8 mouse cellular contexts compared by ENCODE assay signal in the genomic region with DNA sequence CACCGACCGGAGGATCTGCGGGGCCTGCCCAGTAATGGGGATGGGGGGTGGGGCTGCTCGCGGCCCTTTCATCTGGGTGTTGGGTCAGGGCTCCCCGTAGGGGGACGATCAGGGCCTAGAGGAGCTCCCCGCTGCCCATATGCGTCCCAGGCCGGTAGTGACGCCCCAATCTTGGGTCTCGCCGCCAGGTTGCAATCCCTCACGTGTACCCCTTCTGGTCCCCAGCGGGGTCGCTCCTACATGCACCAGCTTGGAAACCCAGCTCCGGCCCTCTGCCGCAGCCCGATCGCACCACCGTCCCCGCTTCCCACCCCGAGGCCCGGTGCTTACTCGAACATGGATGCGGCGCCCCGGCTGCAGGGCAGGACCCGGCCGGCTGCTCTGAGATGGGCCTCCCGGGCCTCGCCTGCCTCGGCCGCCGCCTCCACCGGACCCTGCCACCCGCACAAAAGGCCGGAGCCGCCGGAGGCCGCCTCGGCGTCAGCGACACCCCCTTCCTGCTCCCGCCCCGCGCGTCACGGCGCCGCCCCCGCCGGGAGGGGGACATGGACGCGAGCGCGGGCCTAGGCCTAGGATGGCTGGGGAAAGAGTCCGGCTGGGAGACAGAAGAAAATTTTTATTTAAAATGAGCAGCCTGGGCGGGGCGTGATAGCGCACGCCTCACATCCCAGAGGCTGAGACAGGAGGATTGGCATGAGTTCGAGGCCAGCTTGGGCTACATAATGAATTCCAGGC. TPM values are rescaled to one million over a fixed set of nuclear protein-coding genes. Genes with fewer than 3 reads are reported as not detected.
DNase-seq lines count a peak whose midpoint lies in the region; ATAC-seq and TF ChIP-seq lines count a peak whose summit lies in the region.

No protein-coding gene starts in this region.

- peak overlapping the region; percentile 96 for H3K9ac ChIP-seq in embryonic facial prominence, embryonic 15.5 days
- H3K9ac ChIP-seq in heart, embryonic 11.5 days (ENCODE audit: low read depth, low read length) = peak overlapping the region; percentile 97
- peak overlapping the region; percentile 95 for H3K9ac ChIP-seq in kidney, embryonic 15.5 days
- H3K9ac ChIP-seq in liver, adult 2 months (ENCODE audit: low read depth, low read length) = peak overlapping the region; percentile 95

- H3K27me3 ChIP-seq in embryonic facial prominence, embryonic 15.5 days = no peaks in the 10 kb centered on the region
- no peaks in the 10 kb centered on the region for H3K27me3 ChIP-seq in heart, embryonic 11.5 days (ENCODE audit: control insufficient read depth, insufficient read depth, low read length)
- no peaks in the 10 kb centered on the region for H3K27me3 ChIP-seq in kidney, embryonic 15.5 days
- H3K27me3 ChIP-seq in liver, adult 2 months (ENCODE audit: control insufficient read depth, insufficient read depth, low read length) = no peaks in the 10 kb centered on the region

- H3K4me1 ChIP-seq in embryonic facial prominence, embryonic 15.5 days = peaks cover 40% of the 10 kb centered on the region
- H3K4me1 ChIP-seq in heart, embryonic 11.5 days (ENCODE audit: control insufficient read depth, insufficient read depth, low read length) = peaks cover 45% of the 10 kb centered on the region
- peaks cover 53% of the 10 kb centered on the region for H3K4me1 ChIP-seq in kidney, embryonic 15.5 days
- H3K4me1 ChIP-seq in liver, adult 2 months (ENCODE audit: control insufficient read depth, insufficient read depth, low read length) = peaks cover 14% of the 10 kb centered on the region

- TF ChIP-seq POLR2A in liver, adult 2 months (IDR thresholded peaks at IDR 0.05; ENCODE audit: extremely low read depth, insufficient read depth, low read length) = peak; percentile 54; the same call in 1 of the 2 replicates

- no peaks in the 10 kb centered on the region for H3K36me3 ChIP-seq in embryonic facial prominence, embryonic 15.5 days
- H3K36me3 ChIP-seq in heart, embryonic 11.5 days (ENCODE audit: control insufficient read depth, insufficient read depth, low read length) = 0 out of 2 replicates have a peak, but pooled peaks cover 3% of the 10 kb centered on the region
- H3K36me3 ChIP-seq in kidney, embryonic 15.5 days = no peaks in the 10 kb centered on the region; the same call in 1 of the 2 replicates
- no peaks in the 10 kb centered on the region for H3K36me3 ChIP-seq in liver, adult 2 months (ENCODE audit: control insufficient read depth, insufficient read depth, low read length)

- under 1% methylated on average over 63 of the region's 63 CpGs for WGBS in embryonic facial prominence, embryonic 15.5 days
- under 1% methylated on average over 53 of the region's 63 CpGs for WGBS in heart, embryonic 11.5 days (ENCODE audit: insufficient replicate concordance)
- WGBS in kidney, embryonic 15.5 days = under 1% methylated on average over 62 of the region's 63 CpGs
- 1% methylated on average over 63 of the region's 63 CpGs for WGBS in liver, adult 2 months

- no peak for TF ChIP-seq CTCF in liver, adult 2 months (IDR thresholded peaks at IDR 0.05; ENCODE audit: low read depth, low read length)

- peaks cover 16% of the 10 kb centered on the region; the same call in 1 of the 2 replicates for H3K79me2 ChIP-seq in liver, adult 2 months (ENCODE audit: control insufficient read depth, insufficient read depth, low read length)

- peak overlapping the region; percentile 96 for H3K27ac ChIP-seq in embryonic facial prominence, embryonic 15.5 days (replicated peaks)
- H3K27ac ChIP-seq in heart, embryonic 11.5 days (ENCODE audit: low read depth, low read length) = peak overlapping the region; percentile 94
- peak overlapping the region; percentile 94 for H3K27ac ChIP-seq in kidney, embryonic 15.5 days
- peak overlapping the region; percentile 81 for H3K27ac ChIP-seq in liver, adult 2 months (replicated peaks; ENCODE audit: insufficient read depth, low read depth, low read length)

- DNase-seq in A20 (ENCODE audit: low read depth, low spot score) = peak; percentile 88
- DNase-seq in adrenal gland, postnatal 4 days (ENCODE audit: low spot score in 2 of 2) = peak; percentile 81 to 83
- peak; percentile 64 for DNase-seq in liver, adult 2 months (ENCODE audit: extremely low read depth, low read depth, low spot score)
- peak; percentile 87 to 88 for DNase-seq in spleen, postnatal 36 days (ENCODE audit: low spot score in 2 of 2)

- ATAC-seq in embryonic facial prominence, embryonic 15.5 days (ENCODE audit: insufficient number of reproducible peaks, low FRiP score, low TSS enrichment, low read depth) = peak; percentile 87
- peak; percentile 86 for ATAC-seq in heart, embryonic 11.5 days (replicated peaks; ENCODE audit: insufficient number of reproducible peaks, low FRiP score, low TSS enrichment)
- ATAC-seq in kidney, embryonic 15.5 days (replicated peaks; ENCODE audit: low FRiP score) = peak; percentile 87
- ATAC-seq in monocyte, adult 5-6 weeks (replicated peaks; ENCODE audit: insufficient number of reproducible peaks, low FRiP score, low TSS enrichment, poor library complexity, severe bottlenecking) = peak; percentile 27; the same call in 1 of the 2 replicates

- H3K4me2 ChIP-seq in embryonic facial prominence, embryonic 15.5 days (replicated peaks) = peak overlapping the region; percentile 66
- peak overlapping the region; percentile 78 for H3K4me2 ChIP-seq in heart, embryonic 11.5 days
- H3K4me2 ChIP-seq in kidney, embryonic 15.5 days = peak overlapping the region; percentile 61

- peak overlapping the region; percentile 87 for H3K4me3 ChIP-seq in embryonic facial prominence, embryonic 15.5 days (replicated peaks)
- peak overlapping the region; percentile 93 for H3K4me3 ChIP-seq in heart, embryonic 11.5 days (ENCODE audit: low read depth, low read length)
- H3K4me3 ChIP-seq in kidney, embryonic 15.5 days (replicated peaks) = peak overlapping the region; percentile 93
- peak overlapping the region; percentile 84 for H3K4me3 ChIP-seq in liver, adult 2 months (ENCODE audit: insufficient read depth, low read depth, low read length)

- H3K9me3 ChIP-seq in embryonic facial prominence, embryonic 15.5 days (replicated peaks) = no peaks in the 10 kb centered on the region
- no peaks in the 10 kb centered on the region for H3K9me3 ChIP-seq in heart, embryonic 11.5 days (replicated peaks; ENCODE audit: control insufficient read depth, low read length)
- no peaks in the 10 kb centered on the region for H3K9me3 ChIP-seq in kidney, embryonic 15.5 days (replicated peaks)

RNA-seq across cellular contexts. Expression of gene Gramd1a, which starts 5.0 kb away (rescaled TPM):
- total RNA-seq in adrenal gland, postnatal 4 days (2021) = 10 to 100 TPM; 55.4 to 58.7 TPM
- 72.5 and 75.2 TPM in 2 replicates for polyA plus RNA-seq in embryonic facial prominence, embryonic 15.5 days (2015; fragmentation: Nextera tagmentation; extraction: Ambion mirVana)
- 49.0 and 55.9 TPM in 2 replicates for polyA plus RNA-seq in heart, embryonic 11.5 days (2014; fragmentation: Nextera tagmentation; extraction: Ambion mirVana)
- polyA plus RNA-seq in kidney, embryonic 15.5 days (2015; fragmentation: Nextera tagmentation; extraction: Ambion mirVana) = 60.6 and 69.5 TPM in 2 replicates
- total RNA-seq in liver, adult 2 months (2014; rRNA removed) = 5.1 and 6.6 TPM in 2 replicates
- 17.0 and 33.0 TPM in 2 replicates for polyA plus RNA-seq in liver, adult 2 months (2012; rRNA removed)
- 60.2 to 141 TPM (median 71.3 TPM) in 3 replicates for total RNA-seq in monocyte, adult 5-6 weeks (2017)

RNA-seq across cellular contexts. Expression of gene Scn1b, which starts 23.9 kb away (rescaled TPM):
- 10 to 100 TPM; 10.8 to 10.9 TPM for total RNA-seq in adrenal gland, postnatal 4 days (2021)
- 7.1 and 7.8 TPM in 2 replicates for polyA plus RNA-seq in embryonic facial prominence, embryonic 15.5 days (2015; fragmentation: Nextera tagmentation; extraction: Ambion mirVana)
- polyA plus RNA-seq in heart, embryonic 11.5 days (2014; fragmentation: Nextera tagmentation; extraction: Ambion mirVana) = 3.0 TPM in 2 replicates
- polyA plus RNA-seq in kidney, embryonic 15.5 days (2015; fragmentation: Nextera tagmentation; extraction: Ambion mirVana) = 1.4 and 2.0 TPM in 2 replicates
- 2.4 and 3.5 TPM in 2 replicates for total RNA-seq in liver, adult 2 months (2014; rRNA removed)
- polyA plus RNA-seq in liver, adult 2 months (2012; rRNA removed) = 4.4 and 7.1 TPM in 2 replicates
- total RNA-seq in monocyte, adult 5-6 weeks (2017) = 3.0 to 4.3 TPM (median 4.1 TPM) in 3 replicates

RNA-seq across cellular contexts. Expression of gene Hpn, which starts 35.6 kb away (rescaled TPM):
- 10 to 100 TPM; 18.2 to 25.4 TPM for total RNA-seq in adrenal gland, postnatal 4 days (2021)
- polyA plus RNA-seq in embryonic facial prominence, embryonic 15.5 days (2015; fragmentation: Nextera tagmentation; extraction: Ambion mirVana) = 5.4 and 5.7 TPM in 2 replicates
- polyA plus RNA-seq in heart, embryonic 11.5 days (2014; fragmentation: Nextera tagmentation; extraction: Ambion mirVana) = 2.7 and 3.3 TPM in 2 replicates
- polyA plus RNA-seq in kidney, embryonic 15.5 days (2015; fragmentation: Nextera tagmentation; extraction: Ambion mirVana) = 40.6 and 45.0 TPM in 2 replicates
- 282 and 327 TPM in 2 replicates for total RNA-seq in liver, adult 2 months (2014; rRNA removed)
- 883 and 920 TPM in 2 replicates for polyA plus RNA-seq in liver, adult 2 months (2012; rRNA removed)
- 0.49 to 1.9 TPM (median 0.57 TPM) in 3 replicates for total RNA-seq in monocyte, adult 5-6 weeks (2017)

Comparison
In these comparisons a context has a peak if more than half of its experiments do, and no peak if none do; other contexts are left out.
1. Peak in every context shown above with its lines: DNase-seq, ATAC-seq, H3K4me3 ChIP-seq and H3K27ac ChIP-seq.
2. ATAC-seq: peak in every context shown above with its lines; median percentile 87 in embryonic facial prominence, embryonic 15.5 days; 87 in kidney, embryonic 15.5 days; 86 in heart, embryonic 11.5 days; 27 in monocyte, adult 5-6 weeks.
3. RNA of gene Hpn, which starts 35.6 kb away (polyA plus RNA-seq): 883 to 920 TPM in liver, adult 2 months; 40.6 to 45.0 TPM in kidney, embryonic 15.5 days, 5.4 to 5.7 TPM in embryonic facial prominence, embryonic 15.5 days and 2.7 to 3.3 TPM in heart, embryonic 11.5 days; every median in the first group is over 10 times any median in the second.